ENCODE assay signal across 8 mouse cellular contexts in genomic region chr7:56049831-56050321, GRCm38 (mm10). TPM values are rescaled to one million over a fixed set of nuclear protein-coding genes. Genes with fewer than 3 reads are reported as not detected.
DNase-seq lines count a peak whose midpoint lies in the region; ATAC-seq lines count a peak whose summit lies in the region.

Gene Herc2, plus strand, starts transcription at chr7:56050196.

- peaks cover 3% of the 10 kb centered on the region; the same call in 1 of the 2 replicates for H3K36me3 ChIP-seq in heart, embryonic 14.5 days (ENCODE audit: control insufficient read depth, insufficient read depth, low read length)
- H3K36me3 ChIP-seq in liver, embryonic 13.5 days: peaks cover 7% of the 10 kb centered on the region
- H3K36me3 ChIP-seq in stomach, embryonic 16.5 days (ENCODE audit: control insufficient read depth, insufficient read depth, low read length): no peaks in the 10 kb centered on the region

- H3K4me3 ChIP-seq in heart, embryonic 14.5 days (ENCODE audit: control insufficient read depth in 1 of 2, insufficient read depth in 1 of 2, low read depth in 1 of 2, low read length in 2 of 2): peak within 1 kb of the TSS; percentile 76 to 95
- peak within 1 kb of the TSS; percentile 86 for H3K4me3 ChIP-seq in liver, embryonic 13.5 days (replicated peaks)
- peak within 1 kb of the TSS; percentile 82 for H3K4me3 ChIP-seq in stomach, embryonic 16.5 days (replicated peaks; ENCODE audit: low read length)

- peak; percentile 99 for ATAC-seq in CD4-positive, CD25-positive, alpha-beta regulatory T cell, adult 4 months
- peak; percentile 99 for ATAC-seq in heart, embryonic 14.5 days (ENCODE audit: insufficient number of reproducible peaks, insufficient read depth, low FRiP score, low read depth)
- peak; percentile 99 for ATAC-seq in liver, embryonic 13.5 days (ENCODE audit: low read depth)
- peak; percentile 99 for ATAC-seq in stomach, embryonic 16.5 days (ENCODE audit: insufficient read depth, low FRiP score)

- peak within 1 kb of the TSS; percentile 85 for H3K9ac ChIP-seq in heart, embryonic 14.5 days (ENCODE audit: low read length)
- H3K9ac ChIP-seq in liver, embryonic 13.5 days: peak within 1 kb of the TSS; percentile 88
- H3K9ac ChIP-seq in stomach, embryonic 16.5 days (ENCODE audit: low read length): peak within 1 kb of the TSS; percentile 82

- no peaks in the 10 kb centered on the region for H3K27me3 ChIP-seq in heart, embryonic 14.5 days (ENCODE audit: control insufficient read depth, insufficient read depth, low read length)
- no peaks in the 10 kb centered on the region for H3K27me3 ChIP-seq in liver, embryonic 13.5 days
- no peaks in the 10 kb centered on the region for H3K27me3 ChIP-seq in stomach, embryonic 16.5 days (ENCODE audit: control insufficient read depth, insufficient read depth, low read length)

- peaks cover 0 to 14% of the 10 kb centered on the region in 2 experiments; a peak in 2 of 4 replicates for H3K4me1 ChIP-seq in heart, embryonic 14.5 days (ENCODE audit: control insufficient read depth in 2 of 2, insufficient read depth in 2 of 2, low read length in 2 of 2)
- H3K4me1 ChIP-seq in liver, embryonic 13.5 days (replicated peaks): peaks cover 40% of the 10 kb centered on the region
- peaks cover 6% of the 10 kb centered on the region for H3K4me1 ChIP-seq in stomach, embryonic 16.5 days (ENCODE audit: control insufficient read depth, insufficient read depth, low read length)

- H3K4me2 ChIP-seq in heart, embryonic 14.5 days (ENCODE audit: low read length): peak within 1 kb of the TSS; percentile 82
- peak within 1 kb of the TSS; percentile 76 for H3K4me2 ChIP-seq in liver, embryonic 13.5 days
- H3K4me2 ChIP-seq in stomach, embryonic 16.5 days (ENCODE audit: low read depth, low read length): peak within 1 kb of the TSS; percentile 61

- peak; percentile 99 for DNase-seq in c-Kit-negative CD71-positive TER-119-positive erythroid progenitor cells, embryonic 14.5 days (ENCODE audit: low read depth, low spot score)
- DNase-seq in fibroblast of lung, adult 2 months (ENCODE audit: low read depth): peak; percentile 99
- peak; percentile 100 for DNase-seq in kidney, postnatal 14 days
- DNase-seq in liver, embryonic 13.5 days: peak; percentile 99
- peak; percentile 95 for DNase-seq in neural tube, embryonic 10.5 days (ENCODE audit: extremely low spot score, low spot score)

- H3K27ac ChIP-seq in heart, embryonic 14.5 days (replicated peaks in 1 of 2; ENCODE audit: control insufficient read depth in 1 of 2, insufficient read depth in 1 of 2, low read depth in 2 of 2, low read length in 2 of 2): peak within 1 kb of the TSS; percentile 86 to 88
- peak within 1 kb of the TSS; percentile 94 for H3K27ac ChIP-seq in liver, embryonic 13.5 days
- H3K27ac ChIP-seq in stomach, embryonic 16.5 days (ENCODE audit: low read length): peak within 1 kb of the TSS; percentile 89

- under 1% methylated on average over 47 of the region's 47 CpGs for WGBS in heart, embryonic 14.5 days
- under 1% methylated on average over 47 of the region's 47 CpGs for WGBS in liver, embryonic 13.5 days (ENCODE audit: insufficient replicate concordance)
- WGBS in stomach, embryonic 16.5 days: under 1% methylated on average over 47 of the region's 47 CpGs

- H3K9me3 ChIP-seq in heart, embryonic 14.5 days (ENCODE audit: control insufficient read depth, low read length): no peaks in the 10 kb centered on the region
- no peaks in the 10 kb centered on the region for H3K9me3 ChIP-seq in liver, embryonic 13.5 days (replicated peaks)
- no peaks in the 10 kb centered on the region for H3K9me3 ChIP-seq in stomach, embryonic 16.5 days (replicated peaks; ENCODE audit: control insufficient read depth, low read length)

RNA-seq across cellular contexts. Expression of gene Herc2, which starts in this region (rescaled TPM):
- 10 to 100 TPM; 19.9 to 36.6 TPM for polyA plus RNA-seq in CD4-positive, CD25-positive, alpha-beta regulatory T cell, adult 4 months (2017; shearing (Covaris generic))
- 18.4 and 21.2 TPM in 2 replicates for polyA plus RNA-seq in heart, embryonic 14.5 days (2014; fragmentation: Nextera tagmentation; extraction: Ambion mirVana)
- polyA plus RNA-seq in liver, embryonic 13.5 days (2015; fragmentation: Nextera tagmentation; extraction: Ambion mirVana): 15.6 and 15.7 TPM in 2 replicates
- polyA plus RNA-seq in stomach, embryonic 16.5 days (2015; fragmentation: Nextera tagmentation; extraction: Ambion mirVana): 19.9 TPM in 2 replicates

Comparison
In these comparisons a context has a peak if more than half of its experiments do, and no peak if none do; other contexts are left out.
1. Peak in every context shown above with its lines: DNase-seq, ATAC-seq, H3K4me3 ChIP-seq and H3K27ac ChIP-seq.